Mouse (Mus musculus) intestine, embryonic 15.5 days (tissue): Measurements from ENCODE around the gene Kansl1. TPM values are rescaled to one million over a fixed set of nuclear protein-coding genes. Genes with fewer than 3 reads are reported as not detected.

Experiments used
- ATAC-seq: fragments of 200-750 bp; cut with Nextera tagmentation; 2 replicates; pipeline ENCODE4 v1.8.0; 2017; ENCODE audit warnings: moderate TSS enrichment, moderate library complexity
- H3K27ac ChIP-seq: fragments of 300-500 bp; sonication (generic); 2 replicates; pipeline ENCODE4 v1.5.1; 2015; ENCODE audit warnings: mild to moderate bottlenecking, inconsistent platforms
- H3K27me3 ChIP-seq: fragments of 300-500 bp; sonication (generic); replicated peaks from 2 replicates; pipeline ENCODE4 v1.6.1; 2015; ENCODE audit warnings: inconsistent platforms
- H3K36me3 ChIP-seq: fragments of 300-500 bp; sonication (generic); 2 replicates; pipeline ENCODE4 v1.6.1; 2015; ENCODE audit warnings: inconsistent platforms
- H3K4me1 ChIP-seq: fragments of 300-500 bp; sonication (generic); replicated peaks from 2 replicates; pipeline ENCODE4 v1.6.1; 2015; ENCODE audit warnings: inconsistent platforms
- H3K4me2 ChIP-seq: fragments of 300-500 bp; sonication (generic); replicated peaks from 2 replicates; pipeline ENCODE4 v1.6.1; 2015; ENCODE audit warnings: mild to moderate bottlenecking, inconsistent platforms
- H3K4me3 ChIP-seq: fragments of 300-500 bp; sonication (generic); replicated peaks from 2 replicates; pipeline ENCODE4 v1.5.1; 2015; ENCODE audit warnings: inconsistent platforms
- H3K9ac ChIP-seq: fragments of 300-500 bp; sonication (generic); 2 replicates; pipeline ENCODE4 v1.6.1; 2015; ENCODE audit warnings: inconsistent platforms
- H3K9me3 ChIP-seq: fragments of 300-500 bp; sonication (generic); 2 replicates; pipeline ENCODE4 v1.6.1; 2016; ENCODE audit warnings: inconsistent platforms
- WGBS: fragments of 180-500 bp; shearing (Covaris S2); methylation state at CpG from one replicate; pipeline ENCODE4 v1.1.7; 2015; 5-methylcytosine and 5-hydroxymethylcytosine counted together
- polyA plus RNA-seq: library from polyadenylated mRNA; unstranded; fragments of >200 nt; fragmentation: Nextera tagmentation; extraction: Ambion mirVana; gene quantifications from 2 replicates; pipeline ENCODE4 v1.2.1, GENCODE M21; 2015

The Kansl1 gene
- polyA plus RNA-seq, 1 experiment from 2014 or later, result 17.2 TPM

DNA sequence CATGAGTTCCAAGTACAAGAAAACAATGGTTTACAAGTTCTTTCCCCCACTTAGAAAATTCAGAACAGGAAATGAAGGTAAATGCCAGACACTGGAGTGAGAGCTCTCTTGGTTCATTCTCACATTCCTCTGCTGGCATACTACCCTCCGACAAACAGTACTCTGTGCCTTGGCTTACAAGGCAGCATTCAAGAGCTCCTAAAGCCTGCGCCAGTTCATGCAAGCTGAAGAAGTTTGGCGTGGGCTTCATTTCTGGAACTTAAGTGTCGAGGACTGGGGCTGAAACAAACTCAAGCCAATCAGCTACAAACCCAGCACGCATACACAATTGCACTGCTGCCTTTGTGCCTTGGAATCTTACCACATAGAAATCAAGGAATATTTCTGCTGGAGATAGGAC lies 136.6 kb downstream of the Kansl1 start:
- WGBS, result 85% methylated on average over 5 of the region's 5 CpGs
- H3K9ac ChIP-seq, result no peak overlapping the region

DNA sequence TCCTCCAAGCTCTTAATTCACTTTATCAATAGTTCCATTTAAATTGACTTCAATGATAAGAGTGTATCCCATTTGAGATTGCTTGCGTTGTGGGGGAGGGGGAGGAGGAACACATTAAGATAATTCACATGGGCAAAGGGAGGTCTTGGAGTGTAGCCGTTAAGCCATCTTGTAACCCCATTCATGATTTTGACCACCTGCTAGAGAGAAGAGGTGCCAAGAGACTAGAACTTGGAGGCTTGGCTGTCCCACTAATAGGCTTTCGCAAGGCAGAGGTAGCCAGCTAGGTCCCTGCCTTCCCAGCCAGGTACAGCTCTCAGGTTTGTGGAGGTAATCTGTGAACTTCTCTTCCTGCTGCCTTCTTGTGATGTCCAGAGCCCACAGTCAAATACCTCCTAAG lies 137.5 kb downstream of the Kansl1 start:
- Histone ChIP-seq H3K4me2 (no peak overlapping the region), H3K4me3 (no peak overlapping the region), H3K27ac (no peak overlapping the region), H3K36me3 (peaks cover 19% of the 10 kb centered on the region), H3K4me1 (0 out of 2 replicates have a peak, but pooled peaks cover 3% of the 10 kb centered on the region), H3K27me3 (no peaks in the 10 kb centered on the region), H3K9me3 (no peaks in the 10 kb centered on the region), H3K9ac (no peak overlapping the region)
- WGBS, result 88% methylated on average over 3 of the region's 3 CpGs
- ATAC-seq, result no peak

More for the DNA sequence above, 136.6 kb downstream of the Kansl1 start:
- no peak overlapping the region for H3K27ac ChIP-seq
- no peak overlapping the region for H3K4me3 ChIP-seq
- no peak overlapping the region for H3K4me2 ChIP-seq
- no peak for ATAC-seq
- H3K4me1 ChIP-seq, result 0 out of 2 replicates have a peak, but pooled peaks cover 3% of the 10 kb centered on the region
- no peaks in the 10 kb centered on the region for H3K9me3 ChIP-seq
- peaks cover 23% of the 10 kb centered on the region for H3K36me3 ChIP-seq
- H3K27me3 ChIP-seq, result no peaks in the 10 kb centered on the region

DNA sequence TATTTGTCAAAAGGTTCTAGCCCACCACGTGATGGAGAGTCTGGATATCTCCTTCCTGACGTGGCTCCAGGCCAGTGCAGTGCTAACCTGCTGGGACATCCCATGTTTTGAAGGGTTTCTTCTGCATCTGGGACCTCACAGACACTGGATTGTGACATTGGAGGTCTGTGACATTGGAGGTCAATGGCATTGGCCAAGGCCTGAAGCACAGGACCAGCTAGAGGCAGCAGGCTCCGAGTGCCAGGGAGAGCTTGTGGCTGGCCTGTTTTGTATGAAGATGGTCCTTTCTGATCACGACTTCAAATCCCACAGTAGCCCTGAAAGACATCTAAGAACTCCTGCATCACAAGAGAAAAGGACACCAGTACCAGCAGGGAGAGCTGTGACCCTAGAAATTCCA lies 138.5 kb downstream of the Kansl1 start:
- no peak overlapping the region for H3K27ac ChIP-seq
- ATAC-seq, result no peak
- 0 out of 2 replicates have a peak, but pooled peaks cover 3% of the 10 kb centered on the region for H3K4me1 ChIP-seq
- H3K27me3 ChIP-seq, result no peaks in the 10 kb centered on the region
- peaks cover 11% of the 10 kb centered on the region for H3K36me3 ChIP-seq
- no peak overlapping the region for H3K9ac ChIP-seq
- WGBS, result 78% methylated on average over 4 of the region's 4 CpGs
- H3K9me3 ChIP-seq, result no peaks in the 10 kb centered on the region
- H3K4me2 ChIP-seq, result no peak overlapping the region
- no peak overlapping the region for H3K4me3 ChIP-seq

DNA sequence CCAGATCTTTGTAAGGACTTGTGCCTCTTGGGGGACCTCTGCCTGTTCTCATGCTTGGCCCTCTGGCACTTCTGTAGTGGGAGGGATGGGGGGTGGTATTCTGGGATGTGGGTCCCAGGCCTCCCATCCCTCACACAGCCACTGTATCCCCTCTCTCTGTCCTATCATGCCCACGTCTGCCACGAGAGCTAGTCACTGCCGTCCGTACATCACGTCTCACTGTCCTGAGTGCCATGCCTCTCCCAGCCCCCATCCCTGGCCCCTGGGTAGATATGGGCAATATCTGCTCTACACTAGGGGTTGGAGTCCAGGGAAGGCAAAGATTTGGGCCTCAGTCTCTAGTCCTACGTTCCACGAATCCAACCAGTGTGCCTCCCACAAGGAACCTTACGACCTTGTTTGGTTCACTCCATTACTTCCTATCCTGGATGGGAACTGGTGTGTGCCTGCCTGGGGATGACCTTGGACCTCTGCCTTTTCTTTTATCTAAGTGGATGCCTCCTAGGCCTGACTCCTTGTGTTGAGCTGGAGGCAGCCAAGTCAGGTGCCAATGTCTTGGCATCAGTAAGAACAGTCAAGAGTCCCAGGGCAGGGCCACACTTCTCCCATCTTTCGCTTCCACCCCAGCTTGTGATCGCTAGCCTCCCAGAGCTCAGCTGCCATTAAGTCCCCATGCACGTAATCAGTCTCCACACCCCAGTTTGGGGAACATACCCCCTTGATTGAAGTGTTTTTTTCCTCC lies 139.3 kb downstream of the Kansl1 start:
- no peak overlapping the region for H3K9ac ChIP-seq
- no peak overlapping the region for H3K4me3 ChIP-seq
- peak; percentile 25; the same call in 1 of the 2 replicates for ATAC-seq
- H3K36me3 ChIP-seq, result peaks cover 5% of the 10 kb centered on the region; the same call in 1 of the 2 replicates
- WGBS, result 79% methylated on average over 11 of the region's 11 CpGs
- H3K4me1 ChIP-seq, result 0 out of 2 replicates have a peak, but pooled peaks cover 3% of the 10 kb centered on the region
- H3K4me2 ChIP-seq, result no peak overlapping the region
- no peak overlapping the region for H3K27ac ChIP-seq
- no peaks in the 10 kb centered on the region for H3K27me3 ChIP-seq
- no peaks in the 10 kb centered on the region for H3K9me3 ChIP-seq

DNA sequence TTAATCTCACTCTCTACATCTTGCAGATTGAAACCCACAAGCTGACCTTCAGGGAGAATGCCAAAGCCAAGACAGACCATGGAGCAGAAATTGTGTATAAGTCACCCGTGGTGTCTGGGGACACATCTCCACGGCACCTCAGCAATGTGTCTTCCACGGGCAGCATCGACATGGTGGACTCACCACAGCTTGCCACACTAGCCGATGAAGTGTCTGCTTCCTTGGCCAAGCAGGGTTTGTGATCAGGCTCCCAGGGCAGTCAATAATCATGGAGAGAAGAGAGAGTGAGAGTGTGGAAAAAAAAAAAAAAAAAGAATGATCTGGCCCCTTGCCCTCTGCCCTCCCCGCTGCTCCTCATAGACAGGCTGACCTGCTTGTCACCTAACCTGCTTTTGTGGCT lies 140.7 kb downstream of the Kansl1 start:
- H3K4me2 ChIP-seq, result no peak overlapping the region
- no peaks in the 10 kb centered on the region for H3K36me3 ChIP-seq
- H3K27me3 ChIP-seq, result no peaks in the 10 kb centered on the region
- no peak overlapping the region for H3K9ac ChIP-seq
- no peak overlapping the region for H3K4me3 ChIP-seq
- no peaks in the 10 kb centered on the region for H3K9me3 ChIP-seq
- no peak for ATAC-seq
- WGBS, result 85% methylated on average over 6 of the region's 6 CpGs
- H3K27ac ChIP-seq, result no peak overlapping the region
- 0 out of 2 replicates have a peak, but pooled peaks cover 3% of the 10 kb centered on the region for H3K4me1 ChIP-seq

DNA sequence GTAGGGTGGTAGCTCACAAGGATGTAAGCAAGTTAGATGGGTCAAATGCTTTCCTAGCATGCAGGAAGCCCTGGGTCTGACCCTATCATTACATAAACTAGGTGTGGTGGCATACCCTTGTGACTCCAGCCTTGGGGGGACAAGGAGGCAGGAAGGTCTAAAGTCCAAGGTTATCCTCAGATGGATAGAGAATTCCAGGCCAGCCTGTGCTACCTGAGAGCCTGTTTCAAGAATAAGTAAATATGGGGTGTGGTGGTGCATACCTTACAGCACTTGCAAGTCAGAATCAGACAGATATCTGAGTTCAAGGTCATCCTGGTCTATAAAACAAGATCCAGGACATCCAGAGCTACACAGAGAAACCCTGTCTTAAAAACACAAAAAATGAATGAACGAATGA lies 141.2 kb downstream of the Kansl1 start:
- no peak for ATAC-seq
- Histone ChIP-seq H3K36me3 (no peaks in the 10 kb centered on the region), H3K27me3 (no peaks in the 10 kb centered on the region), H3K4me1 (0 out of 2 replicates have a peak, but pooled peaks cover 3% of the 10 kb centered on the region), H3K9me3 (no peaks in the 10 kb centered on the region), H3K4me3 (no peak overlapping the region), H3K27ac (no peak overlapping the region), H3K4me2 (no peak overlapping the region), H3K9ac (no peak overlapping the region)
- WGBS, result 92% methylated on average over 1 of the region's 1 CpGs

DNA sequence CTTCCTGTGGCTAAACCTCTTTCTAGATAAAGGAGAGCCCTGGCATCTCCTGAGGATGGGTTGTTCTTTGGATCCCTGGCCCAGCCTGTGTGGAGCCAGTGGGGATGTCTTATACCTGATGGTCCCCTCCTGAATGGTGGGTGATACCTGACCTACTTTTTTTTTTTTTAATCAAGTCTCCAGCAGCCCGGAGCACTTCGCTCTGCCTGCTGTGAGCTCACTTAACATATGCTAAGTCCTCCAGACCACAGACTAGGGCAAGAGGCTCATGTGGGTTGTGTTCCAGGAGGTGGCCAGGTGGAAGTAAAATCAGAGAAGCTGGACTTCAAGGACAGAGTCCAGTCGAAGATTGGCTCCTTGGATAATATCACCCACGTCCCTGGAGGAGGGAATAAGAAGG lies 146.5 kb downstream of the Kansl1 start:
- ATAC-seq, result no peak
- H3K4me3 ChIP-seq, result no peak overlapping the region
- no peaks in the 10 kb centered on the region for H3K9me3 ChIP-seq
- no peak overlapping the region for H3K4me2 ChIP-seq
- no peak overlapping the region for H3K9ac ChIP-seq
- H3K27me3 ChIP-seq, result no peaks in the 10 kb centered on the region
- peaks cover 10% of the 10 kb centered on the region for H3K4me1 ChIP-seq
- WGBS, result 41% methylated on average over 4 of the region's 4 CpGs
- H3K36me3 ChIP-seq, result no peaks in the 10 kb centered on the region
- no peak overlapping the region for H3K27ac ChIP-seq

DNA sequence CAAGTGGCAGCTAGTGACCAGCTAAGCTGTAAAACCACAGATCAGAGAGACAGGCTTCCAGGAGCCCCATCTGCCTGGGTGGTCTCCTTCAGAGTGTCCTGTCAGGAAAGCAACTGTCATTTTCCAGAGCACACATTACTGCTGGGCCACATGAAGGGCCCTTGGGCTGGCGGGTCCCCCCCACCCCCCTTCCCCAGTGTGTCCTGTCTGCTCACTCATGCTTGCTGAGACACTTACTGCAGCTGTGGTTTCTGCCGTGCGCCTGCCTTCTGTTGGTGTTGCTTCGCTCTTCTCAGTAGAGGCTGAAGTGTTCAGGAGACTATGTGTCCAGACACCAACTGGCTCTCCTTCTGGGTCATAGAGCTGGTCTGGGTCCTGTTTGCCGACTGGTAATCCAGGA lies 148.2 kb downstream of the Kansl1 start:
- H3K4me1 ChIP-seq, result peaks cover 18% of the 10 kb centered on the region
- H3K9me3 ChIP-seq, result no peaks in the 10 kb centered on the region
- H3K36me3 ChIP-seq, result no peaks in the 10 kb centered on the region
- no peak overlapping the region for H3K9ac ChIP-seq
- H3K27ac ChIP-seq, result no peak overlapping the region
- no peak for ATAC-seq
- no peak overlapping the region for H3K4me3 ChIP-seq
- 37% methylated on average over 5 of the region's 5 CpGs for WGBS
- H3K4me2 ChIP-seq, result no peak overlapping the region
- H3K27me3 ChIP-seq, result no peaks in the 10 kb centered on the region

DNA sequence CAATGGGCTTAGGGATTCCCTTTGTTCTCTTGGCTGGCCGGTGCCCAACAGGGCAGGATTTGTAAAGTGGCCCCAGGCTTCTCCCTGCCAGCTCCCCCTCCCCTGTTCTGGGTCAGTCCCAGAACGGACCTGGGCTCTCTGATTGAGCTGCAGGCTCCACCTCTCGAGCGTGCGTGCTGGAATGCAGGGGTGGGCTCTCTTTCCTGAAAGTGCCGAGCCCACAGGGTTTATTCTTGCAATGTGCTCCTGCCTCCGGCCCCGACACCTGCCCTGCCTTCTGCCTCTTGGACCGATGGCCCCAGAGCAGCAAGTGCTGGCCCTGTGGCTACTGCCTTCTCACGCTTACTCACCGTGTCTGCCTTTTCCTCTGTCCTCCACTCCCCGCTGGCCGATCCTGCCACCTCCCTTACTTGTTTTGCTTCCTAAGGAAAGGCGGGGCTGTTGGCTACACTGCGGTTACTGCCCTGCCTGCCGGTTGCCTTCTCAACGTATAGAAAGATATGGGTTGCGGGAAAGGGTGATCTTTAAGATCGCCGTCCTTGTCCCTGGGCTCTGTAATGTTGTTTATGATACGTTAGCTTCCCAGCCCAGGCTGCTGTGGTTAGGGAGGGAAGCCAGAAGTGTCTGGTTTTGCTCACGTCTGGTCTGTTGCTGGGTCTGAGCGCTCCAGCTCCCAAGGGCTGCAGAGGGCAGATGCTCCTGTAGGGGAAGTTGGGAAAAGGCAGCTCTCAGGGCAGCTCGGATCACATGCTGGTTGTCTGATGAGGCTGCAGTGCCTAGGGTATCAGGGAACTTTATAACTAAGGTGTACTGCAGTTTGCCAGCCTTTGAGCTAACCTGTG lies 149.5 kb downstream of the Kansl1 start:
- Histone ChIP-seq H3K27ac (peak overlapping the region; percentile 79), H3K9me3 (no peaks in the 10 kb centered on the region), H3K27me3 (no peaks in the 10 kb centered on the region), H3K9ac (peak overlapping the region; percentile 57), H3K4me3 (peak overlapping the region; percentile 45), H3K36me3 (no peaks in the 10 kb centered on the region), H3K4me2 (peak overlapping the region; percentile 90), H3K4me1 (peaks cover 18% of the 10 kb centered on the region)
- WGBS, result 2% methylated on average over 24 of the region's 24 CpGs
- peak; percentile 75 for ATAC-seq

DNA sequence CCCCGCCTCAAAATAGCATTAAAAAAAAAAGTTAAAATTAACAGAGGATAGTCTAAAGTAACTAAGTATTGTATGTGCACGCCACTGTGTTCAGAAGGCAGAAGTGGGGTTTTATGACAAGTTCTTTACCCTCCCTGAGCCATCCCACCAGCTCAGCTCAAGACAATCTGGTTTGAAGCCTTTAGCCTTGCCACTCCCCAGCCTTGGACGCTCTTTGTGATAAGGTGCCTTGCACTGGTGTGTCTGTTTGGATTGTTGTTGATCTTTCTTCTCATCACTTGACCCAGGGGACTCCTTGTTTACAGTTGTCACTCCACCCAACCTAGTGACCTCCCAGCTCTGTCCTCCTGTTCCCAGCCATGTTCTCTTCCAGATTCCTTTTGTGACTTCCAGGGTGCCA lies 151.0 kb downstream of the Kansl1 start:
- Histone ChIP-seq H3K9ac (no peak overlapping the region), H3K27me3 (no peaks in the 10 kb centered on the region), H3K4me2 (no peak overlapping the region), H3K4me1 (peaks cover 18% of the 10 kb centered on the region), H3K36me3 (no peaks in the 10 kb centered on the region), H3K9me3 (no peaks in the 10 kb centered on the region), H3K27ac (no peak overlapping the region), H3K4me3 (no peak overlapping the region)
- ATAC-seq, result no peak
- WGBS, result 77% methylated on average over 3 of the region's 3 CpGs

DNA sequence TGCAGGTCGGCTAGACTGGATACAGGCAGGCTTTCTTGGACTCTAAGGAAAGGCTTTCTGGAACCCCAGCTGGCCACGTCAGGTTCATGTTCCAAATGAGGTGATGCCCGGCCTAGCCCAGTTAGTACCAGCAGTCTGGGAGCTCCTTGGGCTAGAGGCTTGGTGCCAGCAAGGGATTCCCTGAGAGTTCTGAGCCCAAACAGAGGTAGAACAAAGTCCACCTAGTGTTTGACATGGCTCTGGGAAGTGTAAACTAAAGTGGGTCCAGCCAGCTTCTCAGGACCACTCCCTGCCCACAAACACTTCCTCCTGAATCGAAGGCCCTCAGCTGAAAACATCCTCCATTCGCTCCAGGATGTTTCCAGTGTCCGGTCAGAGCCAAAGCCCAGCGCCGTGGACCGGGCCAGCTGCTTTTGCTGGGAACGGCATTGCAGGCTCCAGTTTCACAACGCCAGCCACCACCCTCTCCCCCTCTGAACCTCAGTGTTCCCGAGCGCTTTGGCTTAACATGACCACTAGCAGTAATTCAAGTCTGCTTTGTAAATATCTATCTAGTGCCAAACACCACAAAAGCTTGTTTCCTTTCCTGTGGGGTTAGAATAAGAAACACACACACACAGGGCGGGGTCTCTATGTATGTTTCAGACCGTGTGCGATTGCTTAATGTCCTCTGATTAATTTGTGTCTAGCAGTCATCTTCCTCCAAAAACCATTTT lies 151.8 kb downstream of the Kansl1 start:
- no peaks in the 10 kb centered on the region for H3K27me3 ChIP-seq
- no peaks in the 10 kb centered on the region for H3K36me3 ChIP-seq
- WGBS, result 48% methylated on average over 16 of the region's 16 CpGs
- ATAC-seq, result 0 out of 2 replicates have a peak, but pooled peaks have one; percentile 3
- H3K4me1 ChIP-seq, result peaks cover 18% of the 10 kb centered on the region
- H3K4me3 ChIP-seq, result no peak overlapping the region
- H3K4me2 ChIP-seq, result 0 out of 2 replicates have a peak overlapping the region, but pooled peaks have one; percentile 1
- peak overlapping the region; percentile 44 for H3K27ac ChIP-seq
- H3K9ac ChIP-seq, result no peak overlapping the region
- H3K9me3 ChIP-seq, result no peaks in the 10 kb centered on the region

DNA sequence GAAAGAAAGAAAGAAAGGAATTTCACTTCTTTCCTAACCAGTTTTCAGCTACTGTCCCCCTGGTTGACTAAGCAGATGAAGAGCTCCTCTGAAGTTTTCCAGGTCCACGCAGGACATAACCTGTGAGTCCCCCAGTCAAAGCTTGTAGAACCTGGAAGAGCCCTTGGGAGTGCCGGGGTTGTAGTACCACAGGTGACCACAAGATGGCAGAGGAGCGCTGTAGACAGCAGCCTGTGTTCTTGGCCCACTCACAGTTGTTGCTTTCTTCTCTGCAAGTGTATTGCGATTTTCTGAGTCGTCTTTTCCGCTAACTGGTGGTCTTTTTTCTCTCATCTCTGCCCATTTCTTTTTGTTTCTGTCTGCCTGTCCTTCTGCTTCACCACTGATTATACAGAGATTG lies 153.0 kb downstream of the Kansl1 start:
- no peaks in the 10 kb centered on the region for H3K9me3 ChIP-seq
- no peak overlapping the region for H3K4me2 ChIP-seq
- H3K27me3 ChIP-seq, result no peaks in the 10 kb centered on the region
- ATAC-seq, result peak; percentile 34; the same call in 1 of the 2 replicates
- H3K36me3 ChIP-seq, result no peaks in the 10 kb centered on the region
- H3K4me1 ChIP-seq, result peaks cover 18% of the 10 kb centered on the region
- no peak overlapping the region for H3K9ac ChIP-seq
- no peak overlapping the region for H3K27ac ChIP-seq
- H3K4me3 ChIP-seq, result no peak overlapping the region
- WGBS, result 4% methylated on average over 6 of the region's 6 CpGs
